Mouse (Mus musculus) bone marrow, adult 2 months (tissue): ENCODE measurements at regions not wholly inside any gene's neighbourhood (a gene's known extent, or its start where the extent isn't known, plus 50 kb on each side); places are given as distances from the start of the nearest gene placed in this dataset.

Experiments used
- CTCF ChIP-seq: fragments of 200-500 bp; IDR thresholded peaks from 2 replicates; pipeline ENCODE4 v1.5.1; 2011; ENCODE audit warnings: low read length, control low read depth; ENCODE audit not compliant: control insufficient read depth, insufficient read depth
- POLR2A ChIP-seq: fragments of 200-500 bp; IDR thresholded peaks from 2 replicates; pipeline ENCODE4 v1.6.1; 2011; ENCODE audit warnings: low read depth, mild to moderate bottlenecking, control low read depth, low read length, borderline replicate concordance; ENCODE audit not compliant: control insufficient read depth

GRCm38 (mm10) chr9:61309768-61310493, 62.2 kb upstream of the Tle3 start:
- no peak for TF ChIP-seq CTCF
- no peak for TF ChIP-seq POLR2A
